Mouse (Mus musculus) MEL (cell line): ENCODE measurements around the gene Tmem212. TPM values are rescaled to one million over a fixed set of nuclear protein-coding genes. Genes with fewer than 3 reads are reported as not detected.

ENCODE experiments used
- DNase-seq: peaks from one replicate; pipeline ENCODE4 v3.0.0; 2011; ENCODE audit warnings: low read depth, low spot score
- H3K27ac ChIP-seq: 2 replicates; pipeline ENCODE4 v1.5.1; 2012; ENCODE audit warnings: low read depth, mild to moderate bottlenecking, control low read depth, low read length, moderate library complexity; ENCODE audit not compliant: control insufficient read depth
- H3K27me3 ChIP-seq, 2 experiments: fragments of 150-350 bp in 1 of 2; sonication (generic) in 1 of 2; 2 replicates each; pipeline ENCODE4 v1.6.1; 2012; ENCODE audit warnings: low read length in 2 of 2, mild to moderate bottlenecking in 2 of 2, improper control_type of control experiment in 1 of 2, moderate library complexity in 1 of 2; ENCODE audit not compliant: insufficient read depth in 2 of 2, control insufficient read depth in 1 of 2
- H3K36me3 ChIP-seq, 2 experiments: 2 replicates each; pipeline ENCODE4 v1.6.1; 2012 to 2014; ENCODE audit warnings: low read length in 2 of 2, improper control_type of control experiment in 1 of 2, inconsistent platforms in 1 of 2, mild to moderate bottlenecking in 1 of 2; ENCODE audit not compliant: insufficient read depth in 2 of 2, control insufficient read depth in 1 of 2
- H3K4me1 ChIP-seq, 2 experiments: fragments of 150-350 bp in 1 of 2; sonication (generic) in 1 of 2; 2 replicates each; pipeline ENCODE4 v1.6.1; 2012; ENCODE audit warnings: low read length in 2 of 2, improper control_type of control experiment in 1 of 2, mild to moderate bottlenecking in 1 of 2; ENCODE audit not compliant: insufficient read depth in 2 of 2, control insufficient read depth in 1 of 2
- H3K4me3 ChIP-seq, 2 experiments: fragments of 150-350 bp in 1 of 2; sonication (generic) in 1 of 2; 2 replicates each; pipeline ENCODE4 v1.5.1; 2012; ENCODE audit warnings: low read depth in 2 of 2, low read length in 2 of 2, mild to moderate bottlenecking in 2 of 2, moderate library complexity in 2 of 2, control low read depth in 1 of 2, improper control_type of control experiment in 1 of 2; ENCODE audit not compliant: control insufficient read depth in 1 of 2, insufficient read depth in 1 of 2
- H3K79me2 ChIP-seq: 2 replicates; pipeline ENCODE4 v1.6.1; 2012; ENCODE audit warnings: mild to moderate bottlenecking, low read length, moderate library complexity; ENCODE audit not compliant: control insufficient read depth, poor library complexity, insufficient read depth
- H3K9ac ChIP-seq: 2 replicates; pipeline ENCODE4 v1.6.1; 2012; ENCODE audit warnings: low read depth, mild to moderate bottlenecking, control low read depth, low read length, moderate library complexity; ENCODE audit not compliant: control insufficient read depth, poor library complexity, severe bottlenecking
- H3K9me3 ChIP-seq: fragments of 150-350 bp; sonication (generic); replicated peaks from 2 replicates; pipeline ENCODE4 v1.6.1; 2012; ENCODE audit warnings: mild to moderate bottlenecking, low read length, improper control_type of control experiment, moderate library complexity; ENCODE audit not compliant: insufficient read depth
- CHD2 ChIP-seq: IDR thresholded peaks from 2 replicates; pipeline ENCODE4 v1.6.1; 2011; ENCODE audit warnings: low read length, improper control_type of control experiment
- E2F4 ChIP-seq: IDR thresholded peaks from 2 replicates; pipeline ENCODE4 v1.6.1; 2011; ENCODE audit warnings: low read depth, low read length, improper control_type of control experiment, borderline replicate concordance
- GABPA ChIP-seq: IDR thresholded peaks from 2 replicates; pipeline ENCODE4 v1.6.1; 2012; ENCODE audit warnings: low read depth, mild to moderate bottlenecking, inconsistent platforms, low read length, improper control_type of control experiment, moderate library complexity
- KAT2A ChIP-seq: conservative IDR thresholded peaks from 2 replicates; pipeline ENCODE4 v1.6.1; 2012; ENCODE audit warnings: low read depth, low read length, improper control_type of control experiment, inconsistent platforms
- MAFK ChIP-seq: IDR thresholded peaks from 2 replicates; pipeline ENCODE4 v1.6.1; 2011; ENCODE audit warnings: low read depth, mild to moderate bottlenecking, low read length, improper control_type of control experiment, borderline replicate concordance
- MAX ChIP-seq: IDR thresholded peaks from 2 replicates; pipeline ENCODE4 v1.6.1; 2011; ENCODE audit warnings: low read length, improper control_type of control experiment
- MEF2A ChIP-seq: IDR thresholded peaks from 2 replicates; pipeline ENCODE4 v1.6.1; 2014; ENCODE audit warnings: low read depth, mild to moderate bottlenecking, inconsistent platforms, low read length, improper control_type of control experiment; ENCODE audit not compliant: poor library complexity, insufficient replicate concordance, severe bottlenecking; ENCODE audit errors: extremely low read depth
- MXI1 ChIP-seq: IDR thresholded peaks from 2 replicates; pipeline ENCODE4 v1.6.1; 2011; ENCODE audit warnings: mild to moderate bottlenecking, low read depth, low read length, improper control_type of control experiment
- MYC ChIP-seq: IDR thresholded peaks from 2 replicates; pipeline ENCODE4 v1.6.1; 2011; ENCODE audit warnings: low read depth, mild to moderate bottlenecking, low read length, improper control_type of control experiment, moderate library complexity
- NRF1 ChIP-seq: IDR thresholded peaks from 2 replicates; pipeline ENCODE4 v1.6.1; 2014; ENCODE audit warnings: low read depth, mild to moderate bottlenecking, inconsistent platforms, low read length, improper control_type of control experiment, moderate library complexity; ENCODE audit not compliant: poor library complexity, insufficient read depth, severe bottlenecking
- POLR2AphosphoS2 ChIP-seq: IDR thresholded peaks from 2 replicates; pipeline ENCODE4 v1.6.1; 2011; ENCODE audit warnings: low read length, improper control_type of control experiment
- SIN3A ChIP-seq: IDR thresholded peaks from 2 replicates; pipeline ENCODE4 v1.6.1; 2012; ENCODE audit warnings: low read length, improper control_type of control experiment, inconsistent platforms
- SMC3 ChIP-seq: IDR thresholded peaks from 2 replicates; pipeline ENCODE4 v1.6.1; 2011; ENCODE audit warnings: low read depth, low read length, improper control_type of control experiment
- TBP ChIP-seq: IDR thresholded peaks from 2 replicates; pipeline ENCODE4 v1.8.0; 2011; ENCODE audit warnings: low read depth, low read length, improper control_type of control experiment
- TCF12 ChIP-seq: IDR thresholded peaks from 2 replicates; pipeline ENCODE4 v1.6.1; 2014; ENCODE audit warnings: low read depth, mild to moderate bottlenecking, inconsistent platforms, low read length, improper control_type of control experiment, moderate library complexity
- UBTF ChIP-seq: IDR thresholded peaks from 2 replicates; pipeline ENCODE4 v1.6.1; 2012; ENCODE audit warnings: low read depth, mild to moderate bottlenecking, inconsistent platforms, low read length, improper control_type of control experiment, moderate library complexity, borderline replicate concordance; ENCODE audit not compliant: insufficient read depth
- USF1 ChIP-seq: IDR thresholded peaks from 2 replicates; pipeline ENCODE4 v1.6.1; 2014; ENCODE audit warnings: low read depth, mild to moderate bottlenecking, inconsistent platforms, low read length, improper control_type of control experiment, moderate library complexity
- USF2 ChIP-seq, 2 experiments: IDR thresholded peaks; 2 replicates each; pipeline ENCODE4 v1.6.1; 2011 to 2012; ENCODE audit warnings: improper control_type of control experiment in 2 of 2, low read length in 2 of 2, borderline replicate concordance in 1 of 2, inconsistent platforms in 1 of 2, low read depth in 1 of 2, mild to moderate bottlenecking in 1 of 2; ENCODE audit not compliant: insufficient read depth in 1 of 2
- ZKSCAN1 ChIP-seq: IDR thresholded peaks from 2 replicates; pipeline ENCODE4 v1.6.1; 2012; ENCODE audit warnings: low read depth, mild to moderate bottlenecking, inconsistent platforms, low read length, improper control_type of control experiment, moderate library complexity
- ZMIZ1 ChIP-seq: IDR thresholded peaks from 2 replicates; pipeline ENCODE4 v1.6.1; 2012; ENCODE audit warnings: low read depth, mild to moderate bottlenecking, inconsistent platforms, low read length, improper control_type of control experiment, moderate library complexity
- ZNF384 ChIP-seq: IDR thresholded peaks from 2 replicates; pipeline ENCODE4 v1.6.1; 2012; ENCODE audit warnings: low read depth, mild to moderate bottlenecking, inconsistent platforms, low read length, improper control_type of control experiment
- polyA plus RNA-seq, 2 experiments: library from polyadenylated mRNA; stranded (reverse) in 1 of 2; unstranded in 1 of 2; fragments of >175 nt in 1 of 2; fragments of >200 nt in 1 of 2; gene quantifications; 2 replicates each; pipeline versions ENCODE4 v1.2.1 to v1.2.4; 2012; ENCODE audit warnings: low replicate concordance in 2 of 2, low read depth in 1 of 2; ENCODE audit not compliant: insufficient read length in 2 of 2, insufficient read depth in 1 of 2, missing spikeins in 1 of 2
- total RNA-seq: library from RNA; depleted of rRNA; stranded (reverse); fragments of 300-350 nt; gene quantifications from 2 replicates; pipeline ENCODE4 v1.2.3, GENCODE M21; 2012

Tmem212 gene
- total and polyA plus RNA-seq, 3 experiments = not detected

DNA sequence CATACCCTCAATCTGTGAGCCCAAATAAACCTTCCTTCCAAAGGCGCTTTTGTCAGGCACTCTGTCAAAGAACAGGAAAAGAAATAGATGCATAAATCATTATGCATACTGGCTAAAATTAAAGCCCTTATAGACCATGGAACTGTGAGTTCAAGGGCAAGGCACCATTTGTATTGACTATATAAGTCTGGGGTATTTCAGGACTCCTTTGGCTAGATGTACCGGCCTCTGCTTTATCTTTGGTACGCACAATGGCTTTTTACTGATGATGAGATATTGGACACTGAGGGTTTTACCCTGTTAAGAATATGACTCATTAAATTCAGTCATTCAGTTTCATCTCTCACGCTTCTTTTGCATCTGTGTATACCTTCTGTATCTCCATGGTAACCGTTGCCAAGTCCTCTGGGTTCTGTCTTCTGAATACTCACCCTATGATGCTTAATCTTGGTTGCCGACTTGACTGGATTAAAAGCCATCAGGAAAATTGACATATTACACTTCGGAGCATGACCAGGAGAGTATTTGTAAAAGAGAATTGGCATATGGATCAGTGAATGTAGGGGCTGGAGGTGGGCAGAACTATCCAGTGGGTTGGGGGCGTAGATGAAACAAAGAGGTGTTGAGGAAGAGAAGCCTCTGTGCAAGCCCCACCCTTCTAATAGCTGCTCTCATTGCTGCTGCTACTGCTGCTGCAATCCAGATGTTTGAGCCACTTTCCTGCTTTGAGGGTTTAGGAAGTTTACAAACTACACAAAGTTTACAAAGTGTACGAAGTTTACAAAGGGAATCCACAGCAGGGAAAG lies 22.7 kb downstream of the Tmem212 start:
- no peaks in the 10 kb centered on the region for H3K9me3 ChIP-seq
- DNase-seq = no peak

DNA sequence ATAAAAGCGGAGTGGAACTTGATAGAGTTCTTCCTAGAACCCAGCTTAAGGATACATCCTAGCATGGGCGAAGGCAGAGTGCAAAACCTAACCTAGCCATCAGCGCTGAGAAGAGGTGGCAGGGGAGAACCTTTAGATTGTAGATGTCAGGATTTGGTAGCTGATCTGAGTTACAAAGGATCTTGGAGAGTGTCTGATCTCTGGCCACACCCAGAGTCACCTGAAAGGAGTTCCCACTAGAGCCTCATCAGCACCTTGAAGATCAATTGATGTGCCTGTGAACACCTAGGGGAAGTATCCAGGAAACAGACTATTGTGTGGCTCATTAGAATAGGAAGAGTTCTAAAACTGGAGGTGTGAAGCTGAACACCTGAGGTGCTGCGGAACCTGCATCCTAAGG lies 23.7 kb downstream of the Tmem212 start:
- Histone ChIP-seq H3K4me1 (no peaks in the 10 kb centered on the region), H3K9me3 (no peaks in the 10 kb centered on the region), H3K36me3 (no peaks in the 10 kb centered on the region), H3K9ac (no peak overlapping the region), H3K27me3 (no peaks in the 10 kb centered on the region), H3K27ac (no peak overlapping the region), H3K79me2 (no peaks in the 10 kb centered on the region), H3K4me3 (no peak overlapping the region)
- DNase-seq = no peak
- TF ChIP-seq ZMIZ1 (no peak), KAT2A (no peak), GABPA (no peak), UBTF (no peak), USF1 (no peak), USF2 (IDR thresholded peaks at IDR 0.05; ENCODE audit: borderline replicate concordance in 1 of 2, insufficient read depth in 1 of 2, low read depth in 1 of 2, low read length in 2 of 2) (no peak), MXI1 (no peak), MEF2A (no peak), TCF12 (no peak), CHD2 (no peak), SIN3A (no peak), SMC3 (no peak), NRF1 (no peak), ZNF384 (no peak), TBP (no peak), ZKSCAN1 (no peak), MYC (no peak), MAX (no peak), E2F4 (no peak), MAFK (no peak)

More for the DNA sequence above, 22.7 kb downstream of the Tmem212 start:
- H3K4me3 ChIP-seq = no peak overlapping the region
- H3K27me3 ChIP-seq = no peaks in the 10 kb centered on the region
- H3K36me3 ChIP-seq = no peaks in the 10 kb centered on the region
- TF ChIP-seq POLR2AphosphoS2 = no peak
- TF ChIP-seq, all 39 proteins: peak for 0
- Histone ChIP-seq H3K4me1 (no peaks in the 10 kb centered on the region), H3K9ac (no peak overlapping the region), H3K27ac (no peak overlapping the region), H3K79me2 (no peaks in the 10 kb centered on the region)
